Mouse (Mus musculus) hindbrain, embryonic 12.5 days (tissue): ENCODE data around the gene Nfe2l1. TPM values are rescaled to one million over a fixed set of nuclear protein-coding genes. Genes with fewer than 3 reads are reported as not detected.
A peak's percentile ranks its signal among the peaks of the same experiment; 100 is the strongest.

ENCODE experiments used
- ATAC-seq: fragments of 200-750 bp; cut with Nextera tagmentation; 2 replicates; pipeline ENCODE4 v1.8.0; 2017; ENCODE audit warnings: moderate TSS enrichment; ENCODE audit not compliant: low FRiP score
- H3K27ac ChIP-seq: fragments of 300-500 bp; sonication (generic); 2 replicates; pipeline ENCODE4 v1.5.1; 2016; ENCODE audit warnings: mild to moderate bottlenecking
- H3K27me3 ChIP-seq: fragments of 300-500 bp; sonication (generic); 2 replicates; pipeline ENCODE4 v1.6.1; 2016; ENCODE audit warnings: mild to moderate bottlenecking
- H3K36me3 ChIP-seq: fragments of 300-500 bp; sonication (generic); 2 replicates; pipeline ENCODE4 v1.6.1; 2016; ENCODE audit warnings: mild to moderate bottlenecking
- H3K4me1 ChIP-seq: fragments of 300-500 bp; sonication (generic); 2 replicates; pipeline ENCODE4 v1.6.1; 2016
- H3K4me2 ChIP-seq: fragments of 300-500 bp; sonication (generic); replicated peaks from 2 replicates; pipeline ENCODE4 v1.6.1; 2016; ENCODE audit warnings: mild to moderate bottlenecking
- H3K4me3 ChIP-seq: fragments of 300-500 bp; sonication (generic); 2 replicates; pipeline ENCODE4 v1.5.1; 2016; ENCODE audit warnings: mild to moderate bottlenecking
- H3K9ac ChIP-seq: fragments of 300-500 bp; sonication (generic); 2 replicates; pipeline ENCODE4 v1.6.1; 2016; ENCODE audit warnings: mild to moderate bottlenecking, moderate library complexity
- H3K9me3 ChIP-seq: fragments of 300-500 bp; sonication (generic); replicated peaks from 2 replicates; pipeline ENCODE4 v1.6.1; 2016; ENCODE audit warnings: mild to moderate bottlenecking
- WGBS: fragments of 180-500 bp; shearing (Covaris S2); methylation state at CpG from one replicate; pipeline ENCODE4 v1.1.7; 2016; 5-methylcytosine and 5-hydroxymethylcytosine counted together
- polyA plus RNA-seq: library from polyadenylated mRNA; unstranded; fragments of >200 nt; fragmentation: Nextera tagmentation; extraction: Ambion mirVana; gene quantifications from 2 replicates; pipeline ENCODE4 v1.2.1, GENCODE M21; 2016

Nfe2l1 gene
- polyA plus RNA-seq: 82.8 and 88.2 TPM in 2 replicates

GRCm38 (mm10) chr11:96829813-96830538 lies at the start of gene Nfe2l1:
TSS of gene Nfe2l1 (minus strand) at chr11:96829968.
- Histone ChIP-seq H3K4me3 (peak within 1 kb of the TSS; percentile 87), H3K36me3 (peaks cover 16% of the 10 kb centered on the region), H3K27me3 (no peaks in the 10 kb centered on the region), H3K9ac (peak within 1 kb of the TSS; percentile 89), H3K4me2 (peak within 1 kb of the TSS; percentile 79), H3K9me3 (no peaks in the 10 kb centered on the region), H3K27ac (peak within 1 kb of the TSS; percentile 96), H3K4me1 (peaks cover 44% of the 10 kb centered on the region)
- ATAC-seq: peak; percentile 100
- under 1% methylated on average over 49 of the region's 51 CpGs for WGBS

- H3K4me3 ChIP-seq: no peak overlapping the region
- ATAC-seq: no peak
- no peaks in the 10 kb centered on the region for H3K36me3 ChIP-seq
- H3K27me3 ChIP-seq: no peaks in the 10 kb centered on the region
- H3K9me3 ChIP-seq: no peaks in the 10 kb centered on the region
- no peak overlapping the region for H3K9ac ChIP-seq
- H3K27ac ChIP-seq: peak overlapping the region; percentile 100
- WGBS: 8% methylated on average over 7 of the region's 7 CpGs
- peaks cover 57% of the 10 kb centered on the region for H3K4me1 ChIP-seq
- no peak overlapping the region for H3K4me2 ChIP-seq
These were observed 49.6 kb upstream of the Nfe2l1 start for GRCm38 (mm10) chr11:96879359-96879758.

GRCm38 (mm10) chr11:96878715-96879114 lies 48.9 kb upstream of the Nfe2l1 start:
- H3K9me3 ChIP-seq: no peaks in the 10 kb centered on the region
- no peak overlapping the region for H3K4me3 ChIP-seq
- peak overlapping the region; percentile 100 for H3K27ac ChIP-seq
- 19% methylated on average over 3 of the region's 3 CpGs for WGBS
- peaks cover 58% of the 10 kb centered on the region for H3K4me1 ChIP-seq
- H3K9ac ChIP-seq: no peak overlapping the region
- H3K36me3 ChIP-seq: no peaks in the 10 kb centered on the region
- no peak overlapping the region for H3K4me2 ChIP-seq
- no peaks in the 10 kb centered on the region for H3K27me3 ChIP-seq
- no peak for ATAC-seq

GRCm38 (mm10) chr11:96877071-96877470 lies 47.3 kb upstream of the Nfe2l1 start:
- Histone ChIP-seq H3K27ac (peak overlapping the region; percentile 100), H3K9ac (peak overlapping the region; percentile 39), H3K9me3 (no peaks in the 10 kb centered on the region), H3K36me3 (no peaks in the 10 kb centered on the region), H3K4me3 (no peak overlapping the region), H3K27me3 (no peaks in the 10 kb centered on the region), H3K4me1 (peaks cover 74% of the 10 kb centered on the region), H3K4me2 (peak overlapping the region; percentile 48)
- no peak for ATAC-seq
- WGBS: 30% methylated on average over 4 of the region's 4 CpGs

GRCm38 (mm10) chr11:96876300-96877040 lies 46.7 kb upstream of the Nfe2l1 start:
- peak overlapping the region; percentile 16; the same call in 1 of the 2 replicates for H3K4me3 ChIP-seq
- no peaks in the 10 kb centered on the region for H3K9me3 ChIP-seq
- peaks cover 74% of the 10 kb centered on the region for H3K4me1 ChIP-seq
- peak; percentile 86 for ATAC-seq
- no peaks in the 10 kb centered on the region for H3K27me3 ChIP-seq
- H3K27ac ChIP-seq: peak overlapping the region; percentile 100
- peak overlapping the region; percentile 48 for H3K4me2 ChIP-seq
- no peaks in the 10 kb centered on the region for H3K36me3 ChIP-seq
- 0% methylated on average over 13 of the region's 13 CpGs for WGBS
- H3K9ac ChIP-seq: peak overlapping the region; percentile 39

- no peaks in the 10 kb centered on the region for H3K36me3 ChIP-seq
- peak overlapping the region; percentile 48 for H3K4me2 ChIP-seq
- WGBS: under 1% methylated on average over 35 of the region's 35 CpGs
- no peaks in the 10 kb centered on the region for H3K9me3 ChIP-seq
- peak overlapping the region; percentile 43; the same call in 1 of the 2 replicates for H3K9ac ChIP-seq
- H3K27ac ChIP-seq: peak overlapping the region; percentile 100
- no peaks in the 10 kb centered on the region for H3K27me3 ChIP-seq
- peak; percentile 91 for ATAC-seq
- peak overlapping the region; percentile 16 for H3K4me3 ChIP-seq
- peaks cover 74% of the 10 kb centered on the region for H3K4me1 ChIP-seq
These were observed 46.0 kb upstream of the Nfe2l1 start for GRCm38 (mm10) chr11:96875745-96876144.

- Histone ChIP-seq H3K4me3 (peak overlapping the region; percentile 16; the same call in 1 of the 2 replicates), H3K27ac (peak overlapping the region; percentile 100), H3K4me2 (peak overlapping the region; percentile 48), H3K9me3 (no peaks in the 10 kb centered on the region), H3K9ac (peak overlapping the region; percentile 43), H3K27me3 (no peaks in the 10 kb centered on the region), H3K36me3 (no peaks in the 10 kb centered on the region), H3K4me1 (peaks cover 74% of the 10 kb centered on the region)
- no peak for ATAC-seq
- 5% methylated on average over 4 of the region's 4 CpGs for WGBS
These were observed 45.5 kb upstream of the Nfe2l1 start for GRCm38 (mm10) chr11:96875270-96875669.

- Histone ChIP-seq H3K9me3 (no peaks in the 10 kb centered on the region), H3K4me1 (peaks cover 64% of the 10 kb centered on the region), H3K4me2 (peak overlapping the region; percentile 42), H3K4me3 (no peak overlapping the region), H3K36me3 (no peaks in the 10 kb centered on the region), H3K27ac (peak overlapping the region; percentile 100), H3K9ac (peak overlapping the region; percentile 53), H3K27me3 (no peaks in the 10 kb centered on the region)
- no peak for ATAC-seq
- 4% methylated on average over 11 of the region's 11 CpGs for WGBS
These were observed 43.9 kb upstream of the Nfe2l1 start for GRCm38 (mm10) chr11:96873601-96874140.

GRCm38 (mm10) chr11:96872441-96873379 lies 42.9 kb upstream of the Nfe2l1 start:
- no peaks in the 10 kb centered on the region for H3K9me3 ChIP-seq
- peak overlapping the region; percentile 100 for H3K27ac ChIP-seq
- H3K4me1 ChIP-seq: peaks cover 54% of the 10 kb centered on the region
- no peaks in the 10 kb centered on the region for H3K27me3 ChIP-seq
- H3K4me3 ChIP-seq: peak overlapping the region; percentile 6; the same call in 1 of the 2 replicates
- peak overlapping the region; percentile 42 for H3K4me2 ChIP-seq
- no peaks in the 10 kb centered on the region for H3K36me3 ChIP-seq
- peak overlapping the region; percentile 53 for H3K9ac ChIP-seq
- peak; percentile 18; the same call in 1 of the 2 replicates for ATAC-seq
- 2% methylated on average over 24 of the region's 24 CpGs for WGBS

- H3K9me3 ChIP-seq: no peaks in the 10 kb centered on the region
- H3K27ac ChIP-seq: no peak overlapping the region
- H3K4me2 ChIP-seq: no peak overlapping the region
- no peak for ATAC-seq
- 12% methylated on average over 5 of the region's 5 CpGs for WGBS
- H3K36me3 ChIP-seq: no peaks in the 10 kb centered on the region
- no peak overlapping the region for H3K9ac ChIP-seq
- H3K27me3 ChIP-seq: no peaks in the 10 kb centered on the region
- H3K4me3 ChIP-seq: no peak overlapping the region
- H3K4me1 ChIP-seq: peaks cover 27% of the 10 kb centered on the region
These were observed 37.4 kb upstream of the Nfe2l1 start for GRCm38 (mm10) chr11:96867149-96867548.

GRCm38 (mm10) chr11:96863206-96863995 lies 33.6 kb upstream of the Nfe2l1 start:
- Histone ChIP-seq H3K9me3 (no peaks in the 10 kb centered on the region), H3K4me1 (peaks cover 40% of the 10 kb centered on the region), H3K27ac (peak overlapping the region; percentile 68), H3K4me3 (no peak overlapping the region), H3K27me3 (no peaks in the 10 kb centered on the region), H3K9ac (peak overlapping the region; percentile 33), H3K36me3 (no peaks in the 10 kb centered on the region), H3K4me2 (peak overlapping the region; percentile 37)
- peak; percentile 64 for ATAC-seq
- 16% methylated on average over 26 of the region's 26 CpGs for WGBS
